Mouse (Mus musculus) olfactory bulb, adult 2 months (tissue): Measurements from ENCODE around the gene Wdr75. TPM values are rescaled to one million over a fixed set of nuclear protein-coding genes. Genes with fewer than 3 reads are reported as not detected.

Source experiments
- H3K27ac ChIP-seq: fragments of 200-500 bp; 2 replicates; pipeline ENCODE4 v1.5.1; 2012; ENCODE audit warnings: low read depth, low read length; ENCODE audit not compliant: insufficient read depth
- H3K4me1 ChIP-seq: fragments of 200-500 bp; 2 replicates; pipeline ENCODE4 v1.6.1; 2012; ENCODE audit warnings: low read length; ENCODE audit not compliant: control insufficient read depth, insufficient read depth
- H3K4me3 ChIP-seq: fragments of 200-500 bp; 2 replicates; pipeline ENCODE4 v1.5.1; 2012; ENCODE audit warnings: mild to moderate bottlenecking, low read depth, low read length, moderate library complexity; ENCODE audit not compliant: insufficient read depth
- CTCF ChIP-seq: fragments of 200-500 bp; IDR thresholded peaks from 2 replicates; pipeline ENCODE4 v1.5.1; 2012; ENCODE audit warnings: low read depth, mild to moderate bottlenecking, low read length, moderate library complexity; ENCODE audit not compliant: insufficient read depth
- POLR2A ChIP-seq: fragments of 200-500 bp; IDR thresholded peaks from 2 replicates; pipeline ENCODE4 v1.6.1; 2012; ENCODE audit warnings: mild to moderate bottlenecking, low read depth, low read length, moderate library complexity; ENCODE audit not compliant: insufficient read depth
- WGBS: fragments of 180-500 bp; shearing (Covaris S2); methylation state at CpG from one replicate; pipeline ENCODE4 v1.1.7; 2018; 5-methylcytosine and 5-hydroxymethylcytosine counted together
- polyA plus RNA-seq: library from polyadenylated mRNA; stranded (reverse); fragments of >200 nt; gene quantifications from 2 replicates; pipeline ENCODE4 v1.2.4, GENCODE M21; 2012; ENCODE audit warnings: low replicate concordance; ENCODE audit not compliant: missing spikeins, insufficient read depth, insufficient read length

The Wdr75 gene
- not detected in 2 replicates for polyA plus RNA-seq

GRCm38 (mm10) chr1:45794969-45795908 lies at the start of gene Wdr75:
Gene Wdr75, plus strand, starts transcription at chr1:45795166.
- WGBS = under 1% methylated on average over 70 of the region's 70 CpGs
- H3K4me1 ChIP-seq = peaks cover 2% of the 10 kb centered on the region; the same call in 1 of the 2 replicates
- H3K27ac ChIP-seq = peak within 1 kb of the TSS; percentile 99
- TF ChIP-seq CTCF (no peak), POLR2A (peak; percentile 62; the same call in 1 of the 2 replicates)
- H3K4me3 ChIP-seq = peak within 1 kb of the TSS; percentile 95

DNA sequence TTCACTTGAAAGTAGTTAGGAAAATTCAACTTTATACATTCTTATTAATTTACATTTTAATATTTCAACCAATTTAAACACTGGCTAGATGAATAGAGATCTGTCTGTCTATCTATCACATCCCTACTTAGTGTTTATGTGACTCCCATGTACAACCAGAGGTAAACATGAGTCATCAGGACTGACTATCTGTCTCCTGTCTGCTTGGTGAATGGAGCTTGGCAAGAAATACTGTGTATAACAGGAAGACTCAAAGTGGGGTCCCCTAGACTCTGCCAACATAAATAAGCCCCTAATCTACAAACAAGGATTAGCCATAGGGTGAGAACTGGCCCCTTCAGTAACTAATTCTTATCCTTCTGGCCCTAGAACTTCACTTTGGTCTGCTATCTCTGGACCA lies 39.1 kb upstream of the Wdr75 start:
- H3K4me1 ChIP-seq = no peaks in the 10 kb centered on the region
- TF ChIP-seq CTCF (no peak), POLR2A (no peak)
- H3K4me3 ChIP-seq = no peak overlapping the region
- no peak overlapping the region for H3K27ac ChIP-seq

- TF ChIP-seq CTCF (no peak), POLR2A (no peak)
- Histone ChIP-seq H3K4me3 (no peak overlapping the region), H3K27ac (no peak overlapping the region), H3K4me1 (no peaks in the 10 kb centered on the region)
Observed at GRCm38 (mm10) chr1:45756707-45757106, 38.3 kb upstream of the Wdr75 start.

DNA sequence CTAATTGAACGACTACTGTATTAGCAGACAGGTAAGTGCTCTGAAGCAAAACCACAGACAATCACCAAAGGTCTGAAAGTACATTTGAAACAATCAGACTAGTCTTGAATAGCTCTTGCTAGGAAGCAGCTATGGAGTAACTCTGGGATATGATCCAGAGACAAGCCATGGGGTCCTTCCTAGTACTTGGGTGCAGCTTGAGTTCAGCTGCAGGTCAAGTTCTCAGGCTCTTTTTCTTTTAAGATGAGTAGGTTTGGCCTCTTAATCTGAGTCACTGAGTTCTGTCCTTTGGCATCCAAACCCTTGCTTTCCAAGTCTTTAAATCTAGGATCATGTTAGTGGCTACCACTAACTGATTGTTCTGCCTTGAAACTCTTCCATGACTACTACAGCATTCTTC lies 37.0 kb upstream of the Wdr75 start:
- no peak for TF ChIP-seq CTCF
- TF ChIP-seq POLR2A = no peak
- no peak overlapping the region for H3K27ac ChIP-seq
- 90% methylated on average over 1 of the region's 1 CpGs for WGBS
- no peak overlapping the region for H3K4me3 ChIP-seq
- no peaks in the 10 kb centered on the region for H3K4me1 ChIP-seq

DNA sequence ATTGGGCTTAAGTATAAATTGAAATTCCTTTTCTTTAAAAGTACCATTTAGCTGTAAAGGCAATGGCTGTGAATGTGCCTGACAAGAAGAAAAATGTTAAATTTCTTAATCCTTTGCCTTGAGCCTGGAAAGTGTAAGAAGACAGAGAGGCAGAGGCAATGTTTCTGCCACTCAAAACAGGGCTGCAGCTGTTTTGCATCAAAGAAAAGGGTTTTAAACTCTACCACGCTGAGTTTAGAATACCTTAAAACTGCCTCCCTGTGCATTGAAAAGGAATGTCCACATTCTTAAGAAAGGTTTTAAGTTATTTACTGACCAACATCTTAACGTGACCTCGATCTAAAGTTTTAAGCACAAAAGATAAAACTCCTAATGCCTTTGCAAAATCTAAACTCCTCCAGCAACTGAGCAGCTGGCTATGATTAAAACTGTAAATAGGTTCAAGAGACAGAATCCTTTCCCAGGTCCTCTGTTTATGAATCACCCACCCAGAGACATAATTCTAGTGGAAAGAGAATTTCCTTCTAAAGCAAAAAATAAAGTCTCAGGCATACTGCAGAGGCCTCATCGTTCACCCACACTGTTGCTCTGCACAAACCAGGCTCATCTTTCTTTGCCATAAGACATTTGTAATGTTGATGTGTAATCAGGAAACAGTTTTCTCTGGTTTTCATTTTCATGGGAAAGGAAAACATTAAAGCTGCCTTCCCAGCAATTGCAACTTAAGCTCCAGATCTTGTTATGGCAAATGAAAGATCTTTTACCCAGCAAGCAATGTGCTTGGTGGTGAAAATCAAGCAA lies 34.1 kb upstream of the Wdr75 start:
- WGBS = 33% methylated on average over 4 of the region's 4 CpGs
- Histone ChIP-seq H3K4me1 (no peaks in the 10 kb centered on the region), H3K4me3 (no peak overlapping the region), H3K27ac (no peak overlapping the region)
- TF ChIP-seq POLR2A (no peak), CTCF (no peak)

GRCm38 (mm10) chr1:45761468-45761795 lies 33.5 kb upstream of the Wdr75 start:
- Histone ChIP-seq H3K4me3 (no peak overlapping the region), H3K4me1 (no peaks in the 10 kb centered on the region), H3K27ac (no peak overlapping the region)
- 50% methylated on average over 1 of the region's 1 CpGs for WGBS
- no peak for TF ChIP-seq POLR2A
- no peak for TF ChIP-seq CTCF

DNA sequence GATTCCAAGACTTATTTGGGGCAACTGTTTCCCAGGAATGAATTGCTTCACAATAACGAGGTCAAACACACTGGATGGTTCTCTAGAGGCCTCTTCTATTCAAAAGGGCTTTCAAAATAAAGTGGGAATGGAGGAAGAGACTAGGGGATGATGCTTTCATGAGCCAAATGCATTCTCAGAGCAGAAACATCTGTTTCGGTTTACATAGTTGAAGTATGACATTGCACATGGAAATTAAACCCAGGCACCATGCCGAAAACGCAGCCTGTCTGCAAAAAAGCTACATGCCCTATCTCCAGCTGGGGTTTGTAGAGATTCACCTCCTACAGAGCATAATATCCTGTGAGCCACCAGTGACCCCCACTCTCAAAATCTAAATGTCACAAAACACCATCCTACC lies 29.3 kb upstream of the Wdr75 start:
- H3K27ac ChIP-seq = no peak overlapping the region
- WGBS = 61% methylated on average over 4 of the region's 4 CpGs
- TF ChIP-seq CTCF (no peak), POLR2A (no peak)

DNA sequence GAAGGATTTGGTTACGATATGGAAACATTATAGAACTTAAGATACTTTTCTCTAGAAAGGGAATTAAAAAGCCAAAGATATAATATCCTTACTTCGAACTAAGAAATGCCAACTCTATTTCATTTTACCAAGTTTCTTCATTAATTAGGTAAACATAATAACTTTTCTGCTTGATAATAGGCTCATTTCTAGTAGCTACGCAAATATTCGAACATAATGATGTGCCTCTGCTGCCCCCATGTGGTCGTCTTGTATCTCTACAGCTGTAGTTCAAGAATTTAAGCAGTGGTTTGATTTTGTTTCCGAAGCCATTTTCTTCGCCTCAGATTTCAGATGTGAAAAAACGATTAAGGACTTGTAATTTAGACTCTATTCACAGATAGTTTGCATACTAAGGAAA lies 28.8 kb upstream of the Wdr75 start:
- no peak overlapping the region for H3K27ac ChIP-seq
- no peaks in the 10 kb centered on the region for H3K4me1 ChIP-seq
- 14% methylated on average over 8 of the region's 8 CpGs for WGBS
- TF ChIP-seq CTCF (no peak), POLR2A (no peak)
- no peak overlapping the region for H3K4me3 ChIP-seq

More for the DNA sequence above, 29.3 kb upstream of the Wdr75 start:
- H3K4me1 ChIP-seq = no peaks in the 10 kb centered on the region
- no peak overlapping the region for H3K4me3 ChIP-seq

GRCm38 (mm10) chr1:45767533-45767932 lies 27.4 kb upstream of the Wdr75 start:
- H3K4me1 ChIP-seq = no peaks in the 10 kb centered on the region
- 32% methylated on average over 5 of the region's 5 CpGs for WGBS
- no peak overlapping the region for H3K4me3 ChIP-seq
- peak overlapping the region; percentile 40; the same call in 1 of the 2 replicates for H3K27ac ChIP-seq
- TF ChIP-seq CTCF = no peak
- TF ChIP-seq POLR2A = no peak
